Mouse (Mus musculus) lung, postnatal 0 days (tissue): ENCODE results near the gene Lingo3.

Experiments used
- CTCF ChIP-seq: IDR thresholded peaks from 2 replicates; pipeline ENCODE4 v1.5.1; 2016; ENCODE audit warnings: antibody characterized with exemption, mild to moderate bottlenecking
- EP300 ChIP-seq: IDR thresholded peaks from 2 replicates; pipeline ENCODE4 v1.6.1; 2016; ENCODE audit warnings: antibody characterized with exemption, mild to moderate bottlenecking, control low read depth

GRCm38 (mm10) chr10:80843931-80844547 is at the start of gene Lingo3:
- TF ChIP-seq CTCF, result no peak
- TF ChIP-seq EP300, result no peak
